In genomic region chr9:98726638-98727037, GRCm38 (mm10) we compare ENCODE assay signal across 14 mouse cellular contexts.
DNase-seq lines count a peak whose midpoint lies in the region; ATAC-seq and TF ChIP-seq lines count a peak whose summit lies in the region.
"Had no signal": no experiment of that assay in that cellular context is flagged by ENCODE, and none has a peak within 500 bp of the region (broad histone marks: within the 10 kb centered on the region; RNA-seq: fewer than 3 reads in every experiment).

No protein-coding gene starts in this region.

- 43% methylated on average over 5 of the region's 5 CpGs for WGBS in kidney, embryonic 16.5 days
- 35% methylated on average over 5 of the region's 5 CpGs for WGBS in embryonic facial prominence, embryonic 11.5 days
- 46% methylated on average over 5 of the region's 5 CpGs for whole genome bisulfite sequencing in limb, embryonic 11.5 days

- H3K4me3 ChIP-seq in kidney, embryonic 16.5 days (ENCODE audit: low read length), result no peak overlapping the region
- H3K4me3 ChIP-seq in ES-E14 (ENCODE audit: insufficient read depth in 1 of 2, low read depth in 1 of 2, low read length in 2 of 2, poor library complexity in 1 of 2, severe bottlenecking in 1 of 2), result peak overlapping the region; percentile 34 to 35; a peak in 1 of 4 replicates
- H3K4me3 ChIP-seq in embryonic facial prominence, embryonic 11.5 days (ENCODE audit: low read depth, low read length), result no peak overlapping the region
- H3K4me3 ChIP-seq in limb, embryonic 11.5 days (ENCODE audit: low read depth, low read length), result no peak overlapping the region
- H3K4me3 ChIP-seq: forebrain, embryonic 13.5 days; heart, embryonic 13.5 days had no signal

- no peak overlapping the region for H3K27ac ChIP-seq in kidney, embryonic 16.5 days (ENCODE audit: low read length)
- no peak overlapping the region for H3K27ac ChIP-seq in ES-E14 (ENCODE audit: insufficient read depth, low read depth, low read length, poor library complexity, severe bottlenecking)
- no peak overlapping the region for H3K27ac ChIP-seq in embryonic facial prominence, embryonic 11.5 days (replicated peaks; ENCODE audit: low read depth, low read length)
- no peak overlapping the region for H3K27ac ChIP-seq in limb, embryonic 11.5 days (replicated peaks; ENCODE audit: low read depth, low read length)
- H3K27ac ChIP-seq: forebrain, embryonic 13.5 days; heart, embryonic 13.5 days had no signal

- H3K36me3 ChIP-seq in kidney, embryonic 16.5 days (ENCODE audit: insufficient read depth, low read length), result no peaks in the 10 kb centered on the region
- H3K36me3 ChIP-seq in ES-E14 (ENCODE audit: control insufficient read depth, insufficient read depth, low read length, poor library complexity, severe bottlenecking), result no peaks in the 10 kb centered on the region
- no peaks in the 10 kb centered on the region for H3K36me3 ChIP-seq in embryonic facial prominence, embryonic 11.5 days (replicated peaks; ENCODE audit: control insufficient read depth, insufficient read depth, low read depth, low read length)
- no peaks in the 10 kb centered on the region for H3K36me3 ChIP-seq in limb, embryonic 11.5 days (ENCODE audit: control insufficient read depth, insufficient read depth, low read length)
- H3K36me3 ChIP-seq: heart, embryonic 13.5 days had no signal

- in situ Hi-C loops in ES-E14 (cut with MboI; ENCODE audit: low sequenced_read_pairs in 2 of 2, unreplicated experiment in 2 of 2), result no loop called here

- no peak overlapping the region for H3K4me2 ChIP-seq in kidney, embryonic 16.5 days (replicated peaks; ENCODE audit: low read depth, low read length)
- H3K4me2 ChIP-seq in embryonic facial prominence, embryonic 11.5 days (ENCODE audit: low read depth, low read length), result no peak overlapping the region
- H3K4me2 ChIP-seq in limb, embryonic 11.5 days (ENCODE audit: low read depth, severe bottlenecking), result no peak overlapping the region
- H3K4me2 ChIP-seq: forebrain, embryonic 13.5 days; heart, embryonic 13.5 days had no signal

- no peak overlapping the region for H3K9ac ChIP-seq in kidney, embryonic 16.5 days (replicated peaks; ENCODE audit: low read length)
- no peak overlapping the region for H3K9ac ChIP-seq in ES-E14 (ENCODE audit: insufficient read depth, low read depth, low read length, poor library complexity, severe bottlenecking)
- H3K9ac ChIP-seq in embryonic facial prominence, embryonic 11.5 days (replicated peaks; ENCODE audit: low read length), result no peak overlapping the region
- no peak overlapping the region for H3K9ac ChIP-seq in limb, embryonic 11.5 days (ENCODE audit: low read length)
- H3K9ac ChIP-seq: forebrain, embryonic 13.5 days; heart, embryonic 13.5 days; liver, postnatal 0 days had no signal

- ATAC-seq in kidney, embryonic 16.5 days (ENCODE audit: low FRiP score, low TSS enrichment), result 0 out of 2 replicates have a peak, but pooled peaks have one; percentile 32
- ATAC-seq in embryonic facial prominence, embryonic 11.5 days (replicated peaks; ENCODE audit: insufficient number of reproducible peaks, low FRiP score, low TSS enrichment, low read depth), result no peak
- ATAC-seq in limb, embryonic 11.5 days (ENCODE audit: insufficient number of reproducible peaks, low FRiP score, low TSS enrichment, low read depth), result no peak
- ATAC-seq: CD4-positive, CD25-positive, alpha-beta regulatory T cell, adult 4 months; forebrain, embryonic 13.5 days; liver, postnatal 0 days had no signal

- no peaks in the 10 kb centered on the region for H3K27me3 ChIP-seq in kidney, embryonic 16.5 days (ENCODE audit: insufficient read depth, low read length)
- H3K27me3 ChIP-seq in embryonic facial prominence, embryonic 11.5 days (ENCODE audit: control insufficient read depth, insufficient read depth, low read length), result no peaks in the 10 kb centered on the region
- no peaks in the 10 kb centered on the region for H3K27me3 ChIP-seq in limb, embryonic 11.5 days (ENCODE audit: control insufficient read depth, insufficient read depth, low read length)
- H3K27me3 ChIP-seq: forebrain, embryonic 13.5 days; heart, embryonic 13.5 days had no signal

- DNase-seq in kidney, adult 11 months, result no peak
- no peak for DNase-seq in ES-E14 (ENCODE audit: low read depth, low spot score)
- DNase-seq in embryonic facial prominence, embryonic 11.5 days (ENCODE audit: low spot score), result peak; percentile 39
- DNase-seq in limb, embryonic 11.5 days (ENCODE audit: low spot score), result peak; percentile 42
- DNase-seq in layer of hippocampus, postnatal 10 days (ENCODE audit: low spot score in 2 of 2), result no peak
- no peak for DNase-seq in spleen, postnatal 4 days (ENCODE audit: low spot score in 2 of 2)
- DNase-seq in frontal cortex, postnatal 25 days (ENCODE audit: low spot score in 2 of 2), result no peak
- DNase-seq: cerebellum, postnatal 14 days; kidney, adult 18-20 months; liver, postnatal 0 days had no signal

- H3K4me1 ChIP-seq in kidney, embryonic 16.5 days (ENCODE audit: insufficient read depth, low read length), result peaks cover 5% of the 10 kb centered on the region; the same call in 1 of the 2 replicates
- H3K4me1 ChIP-seq in ES-E14 (ENCODE audit: control insufficient read depth in 2 of 2, insufficient read depth in 2 of 2, low read length in 2 of 2, poor library complexity in 1 of 2), result peaks cover 0 to 3% of the 10 kb centered on the region in 2 experiments; a peak in 1 of 4 replicates
- no peaks in the 10 kb centered on the region for H3K4me1 ChIP-seq in embryonic facial prominence, embryonic 11.5 days (ENCODE audit: control insufficient read depth, insufficient read depth, low read length)
- no peaks in the 10 kb centered on the region for H3K4me1 ChIP-seq in limb, embryonic 11.5 days (ENCODE audit: control insufficient read depth, insufficient read depth, low read length)
- H3K4me1 ChIP-seq: forebrain, embryonic 13.5 days; heart, embryonic 13.5 days had no signal

- no peaks in the 10 kb centered on the region; the same call in 1 of the 2 replicates for H3K9me3 ChIP-seq in kidney, embryonic 16.5 days (ENCODE audit: low read length)
- no peaks in the 10 kb centered on the region for H3K9me3 ChIP-seq in ES-E14 (ENCODE audit: control insufficient read depth, insufficient read depth, low read depth, low read length)
- H3K9me3 ChIP-seq in embryonic facial prominence, embryonic 11.5 days (replicated peaks; ENCODE audit: control insufficient read depth, low read length), result no peaks in the 10 kb centered on the region
- H3K9me3 ChIP-seq in limb, embryonic 11.5 days (ENCODE audit: control insufficient read depth, low read length), result no peaks in the 10 kb centered on the region
- H3K9me3 ChIP-seq: forebrain, embryonic 13.5 days; heart, embryonic 13.5 days had no signal

TF ChIP-seq in ES-E14, 5 proteins besides CTCF, POLR2A, EP300 and RAD21:
- TF ChIP-seq ZNF384 (IDR thresholded peaks at IDR 0.05; ENCODE audit: low read depth, low read length) (no peak), MAFK (IDR thresholded peaks at IDR 0.05; ENCODE audit: insufficient read depth, low read depth, low read length) (no peak), CHD2 (IDR thresholded peaks at IDR 0.05; ENCODE audit: low read depth, low read length) (no peak), ZC3H11A (IDR thresholded peaks at IDR 0.05; ENCODE audit: borderline replicate concordance, low read depth, low read length) (no peak), HCFC1 (IDR thresholded peaks at IDR 0.05; ENCODE audit: borderline replicate concordance, insufficient read depth, low read length) (no peak)

Comparison
In these comparisons a context has a peak if more than half of its experiments do, and no peak if none do; other contexts are left out.
1. H3K4me3 ChIP-seq: peak in ES-E14 (2 of 2); none in kidney, embryonic 16.5 days (single experiment), embryonic facial prominence, embryonic 11.5 days (single experiment) and limb, embryonic 11.5 days (single experiment).
2. DNase-seq: peak in embryonic facial prominence, embryonic 11.5 days (single experiment) and limb, embryonic 11.5 days (single experiment); none in kidney, adult 11 months (single experiment), ES-E14 (single experiment), layer of hippocampus, postnatal 10 days (0 of 2), spleen, postnatal 4 days (0 of 2) and frontal cortex, postnatal 25 days (0 of 2).